ENCODE assay signal across 7 mouse cellular contexts in genomic region chr10:42941697-42942221, GRCm38 (mm10).
DNase-seq lines count a peak whose midpoint lies in the region; ATAC-seq and TF ChIP-seq lines count a peak whose summit lies in the region.

No protein-coding gene starts in this region.

- ATAC-seq in forebrain, postnatal 0 days: peak; percentile 95
- ATAC-seq in hindbrain, embryonic 11.5 days (ENCODE audit: low FRiP score): peak; percentile 78

- DNase-seq in ES-CJ7 (ENCODE audit: low read depth, low spot score): peak; percentile 31
- peak; percentile 76 for DNase-seq in adrenal gland, postnatal 14 days
- DNase-seq in forebrain, postnatal 0 days: peak; percentile 80
- DNase-seq in hindbrain, embryonic 11.5 days (ENCODE audit: low spot score): peak; percentile 61
- peak; percentile 39 for DNase-seq in layer of hippocampus, adult 9-11 months
- peak; percentile 62 for DNase-seq in lung, postnatal 25 days (ENCODE audit: low spot score)
- DNase-seq in right cerebral cortex, adult 2 months (ENCODE audit: low spot score in 2 of 2): peak; percentile 63 to 73

- H3K4me2 ChIP-seq in forebrain, postnatal 0 days (ENCODE audit: low read depth): peak overlapping the region; percentile 45
- H3K4me2 ChIP-seq in hindbrain, embryonic 11.5 days (replicated peaks; ENCODE audit: low read depth, low read length): peak overlapping the region; percentile 19; the same call in 1 of the 2 replicates

- TF ChIP-seq CTCF in forebrain, postnatal 0 days (IDR thresholded peaks at IDR 0.05; ENCODE audit: low read depth): peak; percentile 75

- H3K9ac ChIP-seq in forebrain, postnatal 0 days: peak overlapping the region; percentile 41
- H3K9ac ChIP-seq in hindbrain, embryonic 11.5 days (ENCODE audit: low read depth, low read length): peak overlapping the region; percentile 33

- H3K4me3 ChIP-seq in forebrain, postnatal 0 days (ENCODE audit: low read depth, low read length): peak overlapping the region; percentile 24
- no peak overlapping the region for H3K4me3 ChIP-seq in hindbrain, embryonic 11.5 days (ENCODE audit: low read depth, low read length)

- 34% methylated on average over 14 of the region's 14 CpGs for WGBS in forebrain, postnatal 0 days
- 40% methylated on average over 14 of the region's 14 CpGs for WGBS in hindbrain, embryonic 11.5 days

- H3K27me3 ChIP-seq in forebrain, postnatal 0 days (ENCODE audit: insufficient read depth, low read length): no peaks in the 10 kb centered on the region
- H3K27me3 ChIP-seq in hindbrain, embryonic 11.5 days (ENCODE audit: control insufficient read depth, insufficient read depth, low read length): no peaks in the 10 kb centered on the region

- no peaks in the 10 kb centered on the region for H3K4me1 ChIP-seq in forebrain, postnatal 0 days (ENCODE audit: insufficient read depth)
- no peaks in the 10 kb centered on the region for H3K4me1 ChIP-seq in hindbrain, embryonic 11.5 days (replicated peaks; ENCODE audit: control insufficient read depth, insufficient read depth, low read length)

- no peaks in the 10 kb centered on the region for H3K9me3 ChIP-seq in forebrain, postnatal 0 days (ENCODE audit: low read length)
- no peaks in the 10 kb centered on the region for H3K9me3 ChIP-seq in hindbrain, embryonic 11.5 days (ENCODE audit: control insufficient read depth, low read length)

- peak overlapping the region; percentile 74 for H3K27ac ChIP-seq in forebrain, postnatal 0 days (ENCODE audit: low read depth, low read length)
- peak overlapping the region; percentile 85 for H3K27ac ChIP-seq in hindbrain, embryonic 11.5 days (ENCODE audit: low read depth, low read length)

- no peaks in the 10 kb centered on the region for H3K36me3 ChIP-seq in forebrain, postnatal 0 days (ENCODE audit: insufficient read depth)
- H3K36me3 ChIP-seq in hindbrain, embryonic 11.5 days (ENCODE audit: control insufficient read depth, insufficient read depth, low read length): no peaks in the 10 kb centered on the region
